Mouse (Mus musculus): ENCODE results near the gene Tmem151a. TPM values are rescaled to one million over a fixed set of nuclear protein-coding genes. Genes with fewer than 3 reads are reported as not detected.
A peak's percentile ranks its signal among the peaks of the same experiment; 100 is the strongest.

Tmem151a gene
- polyA plus RNA-seq, 1 experiment, result not detected

- Histone ChIP-seq H3K4me1 (ENCODE audit: control insufficient read depth, insufficient read depth, low read length) (peaks cover 39% of the 10 kb centered on the region), H3K4me3 (ENCODE audit: insufficient read depth, low read depth, low read length) (no peak overlapping the region), H3K27ac (ENCODE audit: insufficient read depth, low read depth, low read length) (no peak overlapping the region)
- WGBS, result 66% methylated on average over 7 of the region's 7 CpGs
- TF ChIP-seq CTCF (IDR thresholded peaks at IDR 0.05; ENCODE audit: insufficient read depth, low read depth, low read length), result no peak
- TF ChIP-seq POLR2A (IDR thresholded peaks at IDR 0.05; ENCODE audit: insufficient read depth, low read depth, low read length), result no peak
Measured at GRCm38 (mm10) chr19:5065104-5065503, 20.2 kb downstream of the Tmem151a start.

DNA sequence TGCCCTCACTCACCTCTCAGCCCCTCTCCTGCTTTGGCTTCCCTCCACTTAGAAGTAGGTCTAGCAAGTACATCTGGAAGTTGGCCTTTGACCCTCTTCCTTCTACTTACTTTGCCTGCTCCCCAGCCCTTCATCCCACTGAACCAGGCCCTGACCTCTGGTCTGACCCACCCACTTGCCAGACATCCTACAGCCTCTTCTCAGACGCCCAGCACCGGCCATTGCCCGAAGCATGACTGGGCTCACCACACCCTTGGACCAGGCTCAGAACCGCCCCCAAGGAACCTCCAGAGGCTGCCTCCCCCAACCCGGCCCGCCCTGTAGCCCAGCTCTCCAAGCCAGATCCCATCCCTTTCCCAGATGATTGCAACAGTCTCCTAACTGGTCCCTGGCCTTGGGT, 22.9 kb downstream of the Tmem151a start:
- Histone ChIP-seq H3K4me1 (ENCODE audit: control insufficient read depth, insufficient read depth, low read length) (peaks cover 44% of the 10 kb centered on the region), H3K27ac (ENCODE audit: insufficient read depth, low read depth, low read length) (no peak overlapping the region), H3K4me3 (ENCODE audit: insufficient read depth, low read depth, low read length) (no peak overlapping the region)
- 78% methylated on average over 6 of the region's 6 CpGs for WGBS
- no peak for TF ChIP-seq POLR2A (IDR thresholded peaks at IDR 0.05; ENCODE audit: insufficient read depth, low read depth, low read length)
- no peak for TF ChIP-seq CTCF (IDR thresholded peaks at IDR 0.05; ENCODE audit: insufficient read depth, low read depth, low read length)

DNA sequence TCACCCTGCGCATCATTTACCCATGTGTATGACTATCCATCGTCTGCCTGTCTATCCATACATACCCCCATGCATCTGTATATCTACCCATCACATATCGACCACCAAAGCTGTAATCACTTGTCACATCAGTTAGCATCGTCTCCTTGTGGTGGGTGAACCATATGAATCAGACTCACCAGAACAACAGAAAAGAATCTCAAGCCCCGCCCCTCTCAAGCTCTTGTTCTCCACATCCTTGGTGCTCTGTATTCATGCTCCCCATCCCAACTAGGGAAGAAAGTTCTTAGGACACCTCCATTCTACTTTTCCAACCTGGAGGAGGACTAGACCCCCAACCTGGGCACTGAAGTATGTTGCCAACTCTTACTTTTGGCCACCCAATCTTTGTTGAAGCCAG, 23.3 kb downstream of the Tmem151a start:
- WGBS, result 78% methylated on average over 5 of the region's 5 CpGs
- no peak overlapping the region for H3K27ac ChIP-seq (ENCODE audit: insufficient read depth, low read depth, low read length)
- no peak overlapping the region for H3K4me3 ChIP-seq (ENCODE audit: insufficient read depth, low read depth, low read length)
- TF ChIP-seq POLR2A (IDR thresholded peaks at IDR 0.05; ENCODE audit: insufficient read depth, low read depth, low read length), result no peak
- no peak for TF ChIP-seq CTCF (IDR thresholded peaks at IDR 0.05; ENCODE audit: insufficient read depth, low read depth, low read length)
- peaks cover 40% of the 10 kb centered on the region for H3K4me1 ChIP-seq (ENCODE audit: control insufficient read depth, insufficient read depth, low read length)

GRCm38 (mm10) chr19:5060365-5061330, 24.7 kb downstream of the Tmem151a start:
- no peak overlapping the region for H3K27ac ChIP-seq (ENCODE audit: insufficient read depth, low read depth, low read length)
- TF ChIP-seq CTCF (IDR thresholded peaks at IDR 0.05; ENCODE audit: insufficient read depth, low read depth, low read length) (no peak), POLR2A (IDR thresholded peaks at IDR 0.05; ENCODE audit: insufficient read depth, low read depth, low read length) (no peak)
- peaks cover 38% of the 10 kb centered on the region for H3K4me1 ChIP-seq (ENCODE audit: control insufficient read depth, insufficient read depth, low read length)
- H3K4me3 ChIP-seq (ENCODE audit: insufficient read depth, low read depth, low read length), result no peak overlapping the region
- WGBS, result 42% methylated on average over 5 of the region's 5 CpGs

- TF ChIP-seq CTCF (IDR thresholded peaks at IDR 0.05; ENCODE audit: insufficient read depth, low read depth, low read length) (no peak), POLR2A (IDR thresholded peaks at IDR 0.05; ENCODE audit: insufficient read depth, low read depth, low read length) (no peak)
- Histone ChIP-seq H3K27ac (ENCODE audit: insufficient read depth, low read depth, low read length) (peak overlapping the region; percentile 2; the same call in 1 of the 2 replicates), H3K4me1 (ENCODE audit: control insufficient read depth, insufficient read depth, low read length) (peaks cover 38% of the 10 kb centered on the region), H3K4me3 (ENCODE audit: insufficient read depth, low read depth, low read length) (no peak overlapping the region)
- WGBS, result 22% methylated on average over 10 of the region's 10 CpGs
Measured at GRCm38 (mm10) chr19:5058801-5059771, 26.2 kb downstream of the Tmem151a start.

- WGBS, result 32% methylated on average over 16 of the region's 16 CpGs
- H3K4me3 ChIP-seq (ENCODE audit: insufficient read depth, low read depth, low read length), result no peak overlapping the region
- H3K27ac ChIP-seq (ENCODE audit: insufficient read depth, low read depth, low read length), result no peak overlapping the region; the same call in 1 of the 2 replicates
- TF ChIP-seq POLR2A (IDR thresholded peaks at IDR 0.05; ENCODE audit: insufficient read depth, low read depth, low read length) (no peak), CTCF (IDR thresholded peaks at IDR 0.05; ENCODE audit: insufficient read depth, low read depth, low read length) (no peak)
- peaks cover 44% of the 10 kb centered on the region for H3K4me1 ChIP-seq (ENCODE audit: control insufficient read depth, insufficient read depth, low read length)
Measured at GRCm38 (mm10) chr19:5057876-5058775, 27.2 kb downstream of the Tmem151a start.

GRCm38 (mm10) chr19:5056251-5056650, 29.1 kb downstream of the Tmem151a start:
- Histone ChIP-seq H3K27ac (ENCODE audit: insufficient read depth, low read depth, low read length) (no peak overlapping the region), H3K4me1 (ENCODE audit: control insufficient read depth, insufficient read depth, low read length) (peaks cover 53% of the 10 kb centered on the region), H3K4me3 (ENCODE audit: insufficient read depth, low read depth, low read length) (no peak overlapping the region)
- TF ChIP-seq CTCF (IDR thresholded peaks at IDR 0.05; ENCODE audit: insufficient read depth, low read depth, low read length), result peak; percentile 75; the same call in 1 of the 2 replicates
- TF ChIP-seq POLR2A (IDR thresholded peaks at IDR 0.05; ENCODE audit: insufficient read depth, low read depth, low read length), result no peak
- 14% methylated on average over 6 of the region's 6 CpGs for WGBS

DNA sequence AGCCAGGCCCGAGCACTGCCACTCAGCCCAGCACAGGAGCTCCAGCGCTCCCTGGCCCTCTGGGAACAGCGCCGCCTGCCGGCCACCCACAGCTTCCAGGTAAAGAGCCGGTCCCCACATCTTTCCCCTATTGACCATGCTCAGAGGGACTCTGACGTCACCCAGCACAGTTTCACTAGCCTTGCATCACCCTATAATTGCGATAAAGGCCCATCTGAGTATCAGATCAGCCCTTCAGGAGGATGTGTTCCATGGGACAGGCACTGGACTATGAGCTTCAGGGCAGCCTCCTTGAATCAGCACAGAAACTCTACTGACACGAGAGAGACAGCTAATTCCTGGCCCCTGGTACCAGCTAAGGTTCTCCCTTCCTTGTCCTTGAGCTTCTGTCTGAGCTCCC, 31.4 kb downstream of the Tmem151a start:
- 27% methylated on average over 9 of the region's 9 CpGs for WGBS
- Histone ChIP-seq H3K4me1 (ENCODE audit: control insufficient read depth, insufficient read depth, low read length) (peaks cover 42% of the 10 kb centered on the region), H3K27ac (ENCODE audit: insufficient read depth, low read depth, low read length) (no peak overlapping the region), H3K4me3 (ENCODE audit: insufficient read depth, low read depth, low read length) (no peak overlapping the region)
- TF ChIP-seq POLR2A (IDR thresholded peaks at IDR 0.05; ENCODE audit: insufficient read depth, low read depth, low read length) (no peak), CTCF (IDR thresholded peaks at IDR 0.05; ENCODE audit: insufficient read depth, low read depth, low read length) (peak; percentile 79; the same call in 1 of the 2 replicates)
